Mouse (Mus musculus) cerebellum, adult 2 months (tissue): ENCODE measurements around the gene Slc23a4.

Experiments used
- CTCF ChIP-seq: fragments of 200-500 bp; IDR thresholded peaks from 2 replicates; pipeline ENCODE4 v1.5.1; 2011; ENCODE audit warnings: low read depth, mild to moderate bottlenecking, control low read depth, low read length, moderate library complexity, borderline replicate concordance; ENCODE audit not compliant: insufficient read depth
- POLR2A ChIP-seq: fragments of 200-500 bp; IDR thresholded peaks from 2 replicates; pipeline ENCODE4 v1.6.1; 2011; ENCODE audit warnings: low read length, control low read depth, borderline replicate concordance; ENCODE audit not compliant: insufficient read depth

DNA sequence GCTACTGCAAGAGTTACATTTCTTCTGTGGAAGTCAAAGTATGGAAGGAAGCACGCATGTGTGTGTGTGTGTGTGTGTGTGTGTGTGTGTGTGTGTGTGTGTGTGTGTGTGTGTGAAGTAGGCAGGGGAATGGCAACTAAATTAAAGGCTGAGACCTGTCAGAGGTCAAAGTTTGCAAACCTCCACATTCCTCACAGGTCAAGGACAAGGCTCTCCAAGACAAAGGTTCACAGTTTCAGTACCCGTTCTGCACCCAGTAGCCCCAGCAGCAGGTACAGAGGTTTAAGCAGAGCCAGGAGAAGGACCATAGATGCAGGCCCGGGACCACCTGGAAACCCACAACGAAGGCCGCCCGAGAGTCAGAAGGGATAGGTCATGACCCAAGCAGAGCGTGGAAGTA is 69.1 kb downstream of the Slc23a4 start:
- TF ChIP-seq CTCF (no peak), POLR2A (no peak)
